Mouse (Mus musculus) liver, embryonic 13.5 days (tissue): ENCODE data around the gene Ski. TPM values are rescaled to one million over a fixed set of nuclear protein-coding genes. Genes with fewer than 3 reads are reported as not detected.
"Not testable (repeated sequence)": the region's sequence is repeated elsewhere in the genome, so short reads cannot be mapped to it uniquely, and the experiment has no call there.

Source experiments
- ATAC-seq: fragments of 200-750 bp; cut with Nextera tagmentation; 2 replicates; pipeline ENCODE4 v1.8.0; 2017; ENCODE audit warnings: low read depth, mild to moderate bottlenecking, moderate number of reproducible peaks, moderate library complexity
- DNase-seq: peaks from one replicate; pipeline ENCODE4 v3.0.0; 2022
- H3K27ac ChIP-seq: fragments of 300-500 bp; sonication (generic); 2 replicates; pipeline ENCODE4 v1.5.1; 2015; ENCODE audit warnings: moderate library complexity, mild to moderate bottlenecking, inconsistent platforms
- H3K27me3 ChIP-seq: fragments of 300-500 bp; sonication (generic); 2 replicates; pipeline ENCODE4 v1.6.1; 2015; ENCODE audit warnings: mild to moderate bottlenecking, inconsistent platforms
- H3K36me3 ChIP-seq: fragments of 300-500 bp; sonication (generic); 2 replicates; pipeline ENCODE4 v1.6.1; 2015; ENCODE audit warnings: mild to moderate bottlenecking, inconsistent platforms
- H3K4me1 ChIP-seq: fragments of 300-500 bp; sonication (generic); replicated peaks from 2 replicates; pipeline ENCODE4 v1.6.1; 2015; ENCODE audit warnings: inconsistent platforms
- H3K4me2 ChIP-seq: fragments of 300-500 bp; sonication (generic); 2 replicates; pipeline ENCODE4 v1.6.1; 2015; ENCODE audit warnings: inconsistent platforms, mild to moderate bottlenecking, moderate library complexity
- H3K4me3 ChIP-seq: fragments of 300-500 bp; sonication (generic); replicated peaks from 2 replicates; pipeline ENCODE4 v1.5.1; 2015; ENCODE audit warnings: mild to moderate bottlenecking, inconsistent platforms
- H3K9ac ChIP-seq: fragments of 300-500 bp; sonication (generic); 2 replicates; pipeline ENCODE4 v1.6.1; 2015; ENCODE audit warnings: mild to moderate bottlenecking, inconsistent platforms
- H3K9me3 ChIP-seq: fragments of 300-500 bp; sonication (generic); replicated peaks from 2 replicates; pipeline ENCODE4 v1.6.1; 2016; ENCODE audit warnings: inconsistent platforms
- WGBS: fragments of 180-500 bp; shearing (Covaris S2); methylation state at CpG from one replicate; pipeline ENCODE4 v1.1.7; 2015; ENCODE audit not compliant: insufficient replicate concordance; 5-methylcytosine and 5-hydroxymethylcytosine counted together
- polyA plus RNA-seq: library from polyadenylated mRNA; unstranded; fragments of >200 nt; fragmentation: Nextera tagmentation; extraction: Ambion mirVana; gene quantifications from 2 replicates; pipeline ENCODE4 v1.2.1, GENCODE M21; 2015

The Ski gene
- 2.2 and 2.4 TPM in 2 replicates for polyA plus RNA-seq

GRCm38 (mm10) chr4:155222552-155222840 is at the start of gene Ski:
TSS of gene Ski (minus strand) at chr4:155222592.
- H3K4me2 ChIP-seq: peak within 1 kb of the TSS; percentile 89
- peak within 1 kb of the TSS; percentile 72 for H3K4me3 ChIP-seq
- H3K36me3 ChIP-seq: no peaks in the 10 kb centered on the region
- H3K27me3 ChIP-seq: peaks cover 58% of the 10 kb centered on the region
- ATAC-seq (no peak), DNase-seq (no peak)
- H3K9me3 ChIP-seq: no peaks in the 10 kb centered on the region
- H3K27ac ChIP-seq: peak within 1 kb of the TSS; percentile 85
- whole genome bisulfite sequencing: 2% methylated on average over 10 of the region's 63 CpGs
- H3K9ac ChIP-seq: peak within 1 kb of the TSS; percentile 83
- peaks cover 59% of the 10 kb centered on the region for H3K4me1 ChIP-seq

DNA sequence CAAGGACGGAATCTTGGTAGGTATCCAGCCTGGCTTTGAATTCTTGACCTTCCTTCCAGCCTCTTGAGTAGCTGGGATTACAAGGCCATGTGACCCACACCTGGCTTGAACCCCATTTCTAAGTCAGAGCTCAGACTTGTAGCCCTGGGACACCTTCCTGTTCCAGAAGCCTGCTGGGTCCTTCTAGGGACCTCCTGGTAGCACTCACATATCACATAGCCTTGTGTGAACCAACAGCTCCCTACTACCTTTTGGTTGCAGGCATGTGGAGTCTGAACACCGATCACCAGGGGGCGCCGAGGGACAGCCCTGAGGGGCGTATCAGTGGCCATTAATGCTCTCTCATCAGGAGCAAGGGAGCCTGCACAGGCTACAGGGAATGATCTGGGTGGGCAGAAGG is 46.0 kb upstream of the Ski start:
- no peak overlapping the region for H3K9ac ChIP-seq
- no peaks in the 10 kb centered on the region for H3K4me1 ChIP-seq
- no peak overlapping the region for H3K27ac ChIP-seq
- 15% methylated on average over 5 of the region's 5 CpGs for WGBS
- 0 out of 2 replicates have a peak, but pooled peaks cover 4% of the 10 kb centered on the region for H3K27me3 ChIP-seq
- H3K36me3 ChIP-seq: no peaks in the 10 kb centered on the region
- ATAC-seq (no peak), DNase-seq (peak; percentile 20)
- H3K4me3 ChIP-seq: no peak overlapping the region
- no peaks in the 10 kb centered on the region for H3K9me3 ChIP-seq
- no peak overlapping the region for H3K4me2 ChIP-seq

DNA sequence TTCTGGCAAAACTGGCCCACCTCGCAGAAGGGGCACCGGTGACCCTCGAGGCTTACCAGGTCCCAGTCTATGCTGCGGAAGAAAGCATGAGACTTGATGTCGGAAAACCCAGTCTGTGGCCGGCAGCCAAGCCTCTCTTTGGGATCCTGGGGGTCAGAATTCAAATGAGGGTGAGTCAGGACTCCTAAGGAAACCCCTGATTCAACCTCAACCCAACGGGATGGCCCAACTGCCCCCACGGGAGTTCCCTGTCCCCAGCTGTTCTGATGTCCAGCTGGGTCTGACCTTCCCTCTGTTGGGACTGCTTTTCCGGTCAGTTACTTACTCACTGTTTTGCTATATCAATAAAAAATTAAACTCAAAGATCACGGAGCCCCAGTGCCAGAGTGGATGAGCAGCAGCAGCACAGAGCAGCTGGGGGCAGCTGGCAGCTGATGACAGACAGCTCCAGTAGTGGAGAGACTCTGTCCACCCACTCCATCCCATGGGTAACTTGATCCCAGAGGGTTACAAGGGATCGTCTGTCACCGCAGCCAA is 45.3 kb upstream of the Ski start:
- H3K27me3 ChIP-seq: 0 out of 2 replicates have a peak, but pooled peaks cover 4% of the 10 kb centered on the region
- H3K4me3 ChIP-seq: no peak overlapping the region
- no peaks in the 10 kb centered on the region for H3K4me1 ChIP-seq
- no peak overlapping the region for H3K27ac ChIP-seq
- H3K9ac ChIP-seq: no peak overlapping the region
- 47% methylated on average over 12 of the region's 12 CpGs for WGBS
- no peak for DNase-seq
- H3K9me3 ChIP-seq: no peaks in the 10 kb centered on the region
- no peak overlapping the region for H3K4me2 ChIP-seq
- no peak for ATAC-seq
- no peaks in the 10 kb centered on the region for H3K36me3 ChIP-seq

DNA sequence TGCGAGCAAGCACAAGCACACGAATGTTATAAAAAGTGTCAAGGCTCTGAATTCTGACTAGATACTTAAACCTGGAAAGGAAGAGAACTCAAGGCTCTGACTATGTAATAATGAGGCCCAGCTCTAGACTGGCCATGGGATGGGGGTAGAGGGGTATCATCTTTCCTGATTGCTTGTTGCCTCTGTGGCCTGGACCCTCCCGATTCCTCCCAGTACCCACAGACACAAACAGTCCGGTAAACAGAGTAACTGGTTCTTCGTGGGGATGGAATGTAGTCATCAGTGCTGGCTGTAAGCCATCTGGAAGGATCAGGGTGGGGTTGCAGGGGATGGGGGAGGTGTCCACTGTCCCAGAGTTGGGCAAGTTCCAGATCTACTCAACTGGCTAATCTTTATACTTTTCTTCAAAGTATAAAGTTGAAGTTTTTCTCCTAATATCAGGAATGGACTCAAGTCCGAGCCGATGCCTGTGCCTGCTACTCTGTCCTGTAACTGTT is 44.7 kb upstream of the Ski start:
- no peak for DNase-seq
- Histone ChIP-seq H3K27me3 (0 out of 2 replicates have a peak, but pooled peaks cover 4% of the 10 kb centered on the region), H3K27ac (no peak overlapping the region), H3K4me1 (no peaks in the 10 kb centered on the region), H3K9me3 (no peaks in the 10 kb centered on the region), H3K9ac (no peak overlapping the region), H3K4me2 (no peak overlapping the region), H3K4me3 (no peak overlapping the region), H3K36me3 (no peaks in the 10 kb centered on the region)
- no peak for ATAC-seq
- 63% methylated on average over 7 of the region's 7 CpGs for WGBS

DNA sequence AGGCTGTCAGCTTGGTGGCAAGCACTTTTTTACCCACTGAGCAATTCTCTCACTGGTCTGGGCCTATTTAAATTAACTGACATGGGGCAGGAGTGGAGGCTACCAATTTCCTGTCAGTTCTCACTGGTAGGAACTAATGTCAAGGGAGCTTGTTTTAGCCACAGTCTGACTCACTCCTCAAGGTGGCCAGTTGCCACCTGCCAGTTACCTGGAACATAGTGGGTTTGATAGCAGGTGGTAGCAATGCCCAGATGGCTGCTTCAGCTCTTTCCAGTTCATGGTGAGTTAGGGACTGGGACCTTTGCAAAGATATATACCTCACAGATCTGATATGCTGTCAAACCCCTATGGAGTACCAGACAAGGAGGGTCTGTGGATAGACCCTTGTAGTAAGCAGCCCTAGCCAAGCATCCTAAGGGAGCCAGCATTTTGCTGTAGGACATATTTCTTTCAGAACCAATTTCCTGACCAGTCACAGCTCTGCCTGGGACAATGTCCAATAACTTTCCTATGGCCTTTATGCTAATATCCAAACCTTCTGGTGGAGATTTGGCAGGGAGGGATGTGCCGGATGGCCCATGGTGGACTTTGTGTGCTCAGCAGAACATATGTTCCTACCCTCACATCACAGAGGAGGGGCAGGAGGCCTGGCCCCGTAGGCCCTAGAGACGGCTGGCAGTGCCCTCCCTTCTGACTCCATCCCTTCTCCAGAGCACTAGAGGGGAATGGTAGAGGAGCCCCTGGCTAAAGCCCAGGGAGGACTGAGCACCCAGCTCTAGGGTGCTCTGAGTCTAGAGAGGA is 42.3 kb upstream of the Ski start:
- Histone ChIP-seq H3K9me3 (no peaks in the 10 kb centered on the region), H3K9ac (no peak overlapping the region), H3K36me3 (0 out of 2 replicates have a peak, but pooled peaks cover 2% of the 10 kb centered on the region), H3K4me2 (no peak overlapping the region), H3K27me3 (0 out of 2 replicates have a peak, but pooled peaks cover 4% of the 10 kb centered on the region), H3K4me3 (no peak overlapping the region), H3K27ac (no peak overlapping the region), H3K4me1 (no peaks in the 10 kb centered on the region)
- no peak for DNase-seq
- no peak for ATAC-seq
- 65% methylated on average over 3 of the region's 3 CpGs for WGBS

DNA sequence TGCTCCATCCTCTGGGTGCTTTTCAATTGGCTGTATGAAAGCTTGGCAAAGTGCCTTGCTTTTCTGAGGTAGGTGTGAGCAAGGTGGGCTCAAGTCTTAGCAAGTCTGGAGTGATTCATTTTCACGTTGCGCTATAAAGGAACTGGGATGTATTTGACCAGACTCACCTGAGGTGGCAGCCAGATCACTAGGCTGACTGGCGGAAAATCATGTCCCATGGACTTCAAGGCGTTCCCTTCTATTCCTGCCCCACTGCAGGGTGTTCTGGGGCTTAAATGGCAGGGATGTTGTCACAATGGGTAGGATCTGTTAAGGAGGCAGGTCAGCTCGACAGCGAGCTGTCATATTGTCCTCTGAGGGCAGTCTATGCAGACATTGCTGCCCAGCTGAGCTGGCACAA is 29.9 kb upstream of the Ski start:
- WGBS: 78% methylated on average over 6 of the region's 6 CpGs
- H3K9ac ChIP-seq: no peak overlapping the region
- no peaks in the 10 kb centered on the region for H3K9me3 ChIP-seq
- ATAC-seq (no peak), DNase-seq (no peak)
- no peak overlapping the region for H3K4me3 ChIP-seq
- peaks cover 37% of the 10 kb centered on the region for H3K4me1 ChIP-seq
- H3K27me3 ChIP-seq: no peaks in the 10 kb centered on the region
- no peak overlapping the region for H3K27ac ChIP-seq
- no peak overlapping the region for H3K4me2 ChIP-seq
- no peaks in the 10 kb centered on the region; the same call in 1 of the 2 replicates for H3K36me3 ChIP-seq

GRCm38 (mm10) chr4:155251147-155251546 is 28.8 kb upstream of the Ski start:
- no peak overlapping the region for H3K27ac ChIP-seq
- DNase-seq: no peak
- WGBS: 72% methylated on average over 3 of the region's 3 CpGs
- H3K4me1 ChIP-seq: peaks cover 40% of the 10 kb centered on the region
- no peaks in the 10 kb centered on the region for H3K9me3 ChIP-seq
- no peak overlapping the region for H3K9ac ChIP-seq
- no peaks in the 10 kb centered on the region for H3K27me3 ChIP-seq
- peak overlapping the region; percentile 69 for H3K4me3 ChIP-seq
- no peaks in the 10 kb centered on the region; the same call in 1 of the 2 replicates for H3K36me3 ChIP-seq
- H3K4me2 ChIP-seq: peak overlapping the region; percentile 93
- ATAC-seq: no peak

DNA sequence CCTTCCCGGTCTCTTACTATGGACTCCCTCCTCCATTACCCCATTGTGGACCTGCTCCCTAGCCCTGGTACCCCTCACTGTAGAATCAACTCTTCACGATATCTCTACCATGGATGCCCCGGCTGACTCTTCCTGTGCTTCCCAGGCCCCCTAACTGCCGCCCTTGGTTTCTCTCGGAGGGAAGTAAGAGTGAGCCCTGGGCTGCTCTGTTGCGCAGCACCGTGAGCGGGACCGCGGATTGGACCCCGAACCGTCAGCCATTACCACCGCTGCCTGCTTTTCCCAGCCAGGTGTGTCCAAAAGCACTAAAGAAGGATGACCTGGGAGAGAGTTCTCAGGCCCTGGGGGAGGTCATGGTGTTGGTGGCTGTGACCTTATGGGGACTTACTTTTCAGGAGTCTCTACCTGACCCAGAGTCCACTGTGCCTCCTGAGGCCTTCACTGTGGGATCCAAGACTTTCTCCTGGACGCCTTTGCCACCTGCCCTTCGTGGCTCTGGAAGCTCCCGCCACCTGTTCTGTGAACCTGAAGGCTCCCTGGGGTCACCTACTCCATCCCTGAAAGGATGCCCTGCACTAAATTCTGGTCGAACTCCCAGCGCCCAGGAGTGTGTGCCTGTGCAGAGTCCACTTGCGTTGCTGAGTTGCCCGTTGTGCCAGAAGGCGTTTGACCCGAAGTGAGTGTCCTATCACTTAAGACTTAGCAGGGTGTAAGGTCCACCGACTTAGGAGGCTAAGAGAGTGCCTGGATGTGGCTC is 28.1 kb upstream of the Ski start:
- peak overlapping the region; percentile 84 for H3K27ac ChIP-seq
- peak overlapping the region; percentile 78 for H3K9ac ChIP-seq
- peak overlapping the region; percentile 93 for H3K4me2 ChIP-seq
- no peaks in the 10 kb centered on the region for H3K9me3 ChIP-seq
- WGBS: 24% methylated on average over 23 of the region's 23 CpGs
- peaks cover 46% of the 10 kb centered on the region for H3K4me1 ChIP-seq
- H3K27me3 ChIP-seq: no peaks in the 10 kb centered on the region
- peak; percentile 22 for ATAC-seq
- H3K36me3 ChIP-seq: no peaks in the 10 kb centered on the region
- H3K4me3 ChIP-seq: peak overlapping the region; percentile 69
- DNase-seq: no peak

- Histone ChIP-seq H3K9ac (peak within 1 kb of the TSS; percentile 78), H3K36me3 (no peaks in the 10 kb centered on the region), H3K4me2 (peak within 1 kb of the TSS; percentile 93), H3K4me1 (peaks cover 48% of the 10 kb centered on the region), H3K27ac (peak within 1 kb of the TSS; percentile 84), H3K27me3 (no peaks in the 10 kb centered on the region), H3K9me3 (no peaks in the 10 kb centered on the region), H3K4me3 (peak within 1 kb of the TSS; percentile 69)
- under 1% methylated on average over 50 of the region's 58 CpGs for WGBS
- ATAC-seq (peak; percentile 86), DNase-seq (peak; percentile 71)
Measured at GRCm38 (mm10) chr4:155249648-155250351, 27.4 kb upstream of the Ski start, which contains the start of gene Faap20. TSS of gene Faap20 (plus strand) at chr4:155249802.

- ATAC-seq (peak; percentile 61), DNase-seq (peak; percentile 76)
- Histone ChIP-seq H3K4me3 (peak overlapping the region; percentile 69), H3K36me3 (no peaks in the 10 kb centered on the region), H3K4me2 (peak overlapping the region; percentile 93), H3K27me3 (no peaks in the 10 kb centered on the region), H3K9me3 (no peaks in the 10 kb centered on the region), H3K9ac (peak overlapping the region; percentile 78), H3K4me1 (peaks cover 48% of the 10 kb centered on the region), H3K27ac (peak overlapping the region; percentile 84)
- 1% methylated on average over 9 of the region's 9 CpGs for WGBS
Measured at GRCm38 (mm10) chr4:155249257-155249647, 26.9 kb upstream of the Ski start.

DNA sequence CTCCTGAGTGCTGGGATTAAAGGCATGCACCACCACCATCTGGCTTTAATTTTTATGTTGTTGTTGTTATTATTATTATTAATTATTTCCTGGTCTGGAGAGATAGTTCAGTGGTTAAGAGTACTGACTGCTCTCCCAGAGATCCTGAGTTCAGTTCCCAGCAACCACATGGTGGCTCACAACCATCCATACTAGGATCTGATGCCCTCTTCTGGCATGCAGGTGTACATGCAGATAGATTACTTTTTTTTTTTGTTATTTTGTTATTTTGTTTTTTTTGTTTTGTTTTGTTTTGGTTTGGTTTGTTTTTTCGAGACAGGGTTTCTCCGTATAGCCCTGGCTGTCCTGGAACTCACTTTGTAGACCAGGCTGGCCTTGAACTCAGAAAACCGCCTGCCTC is 25.7 kb upstream of the Ski start:
- H3K36me3 ChIP-seq, H3K4me3 ChIP-seq, DNase-seq, H3K4me2 ChIP-seq, H3K27ac ChIP-seq, ATAC-seq, H3K27me3 ChIP-seq, H3K9ac ChIP-seq, H3K9me3 ChIP-seq: not testable (repeated sequence)
- WGBS: 77% methylated on average over 3 of the region's 3 CpGs
- peaks cover 48% of the 10 kb centered on the region for H3K4me1 ChIP-seq
